Mouse (Mus musculus) embryonic facial prominence, embryonic 12.5 days (tissue): ENCODE results near the gene Cdon. TPM values are rescaled to one million over a fixed set of nuclear protein-coding genes. Genes with fewer than 3 reads are reported as not detected.

Experiments used
- ATAC-seq: fragments of 200-750 bp; cut with Nextera tagmentation; 2 replicates; pipeline ENCODE4 v1.8.0; 2017; ENCODE audit not compliant: insufficient number of reproducible peaks, insufficient read depth, low FRiP score, low TSS enrichment
- H3K27ac ChIP-seq: fragments of 300-500 bp; sonication (generic); 2 replicates; pipeline ENCODE4 v1.5.1; 2016; ENCODE audit warnings: mild to moderate bottlenecking
- H3K27me3 ChIP-seq: fragments of 300-500 bp; sonication (generic); 2 replicates; pipeline ENCODE4 v1.6.1; 2016; ENCODE audit warnings: mild to moderate bottlenecking, moderate library complexity
- H3K36me3 ChIP-seq: fragments of 300-500 bp; sonication (generic); 2 replicates; pipeline ENCODE4 v1.6.1; 2016; ENCODE audit warnings: mild to moderate bottlenecking
- H3K4me1 ChIP-seq: fragments of 300-500 bp; sonication (generic); 2 replicates; pipeline ENCODE4 v1.6.1; 2016
- H3K4me2 ChIP-seq: fragments of 300-500 bp; sonication (generic); replicated peaks from 2 replicates; pipeline ENCODE4 v1.6.1; 2016; ENCODE audit warnings: mild to moderate bottlenecking, moderate library complexity
- H3K4me3 ChIP-seq: fragments of 300-500 bp; sonication (generic); 2 replicates; pipeline ENCODE4 v1.5.1; 2016; ENCODE audit warnings: mild to moderate bottlenecking
- H3K9ac ChIP-seq: fragments of 300-500 bp; sonication (generic); 2 replicates; pipeline ENCODE4 v1.6.1; 2016; ENCODE audit warnings: mild to moderate bottlenecking, moderate library complexity
- H3K9me3 ChIP-seq: fragments of 300-500 bp; sonication (generic); 2 replicates; pipeline ENCODE4 v1.6.1; 2016; ENCODE audit warnings: mild to moderate bottlenecking, moderate library complexity
- WGBS: fragments of 180-500 bp; shearing (Covaris S2); methylation state at CpG from one replicate; pipeline ENCODE4 v1.1.7; 2016; 5-methylcytosine and 5-hydroxymethylcytosine counted together
- polyA plus RNA-seq: library from polyadenylated mRNA; unstranded; fragments of >200 nt; fragmentation: Nextera tagmentation; extraction: Ambion mirVana; gene quantifications from 2 replicates; pipeline ENCODE4 v1.2.1, GENCODE M21; 2016

The Cdon gene
- polyA plus RNA-seq, 1 experiment from 2014 or later = 18.3 TPM

DNA sequence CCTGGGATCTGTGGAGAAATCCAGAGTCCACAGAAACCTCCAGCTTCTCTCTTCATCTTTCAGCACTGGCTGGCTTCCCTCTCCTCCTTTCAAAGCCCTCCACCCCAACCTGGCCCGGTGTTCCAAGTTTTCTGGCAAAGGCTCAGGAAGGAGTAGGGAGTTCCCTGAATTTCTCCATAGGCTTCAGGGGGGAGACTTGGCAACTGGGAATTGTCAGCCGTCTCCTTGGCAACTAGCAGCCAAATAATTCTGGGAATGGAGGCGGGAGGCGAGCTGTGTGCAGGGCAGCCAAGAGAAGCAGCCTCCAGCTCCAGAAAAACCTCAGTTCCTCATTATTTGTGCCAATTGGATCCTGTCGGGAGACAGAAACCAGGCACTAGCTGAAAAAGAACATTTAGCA lies 102.6 kb downstream of the Cdon start:
- Histone ChIP-seq H3K9ac (no peak overlapping the region), H3K4me2 (no peak overlapping the region)

GRCm38 (mm10) chr9:35523941-35524411 lies 103.0 kb downstream of the Cdon start:
- Histone ChIP-seq H3K9ac (no peak overlapping the region), H3K4me1 (peaks cover 26% of the 10 kb centered on the region), H3K4me2 (no peak overlapping the region), H3K9me3 (no peaks in the 10 kb centered on the region), H3K36me3 (no peaks in the 10 kb centered on the region), H3K27me3 (no peaks in the 10 kb centered on the region), H3K4me3 (no peak overlapping the region), H3K27ac (peak overlapping the region; percentile 30)
- 20% methylated on average over 7 of the region's 7 CpGs for WGBS
- ATAC-seq = peak; percentile 73

More for the DNA sequence above, 102.6 kb downstream of the Cdon start:
- no peaks in the 10 kb centered on the region for H3K36me3 ChIP-seq
- peak; percentile 67 for ATAC-seq
- no peaks in the 10 kb centered on the region for H3K9me3 ChIP-seq
- 34% methylated on average over 5 of the region's 5 CpGs for WGBS
- no peaks in the 10 kb centered on the region for H3K27me3 ChIP-seq
- peak overlapping the region; percentile 30 for H3K27ac ChIP-seq
- no peak overlapping the region for H3K4me3 ChIP-seq
- peaks cover 23% of the 10 kb centered on the region for H3K4me1 ChIP-seq

GRCm38 (mm10) chr9:35529141-35529540 lies 108.2 kb downstream of the Cdon start:
- no peak for ATAC-seq
- 27% methylated on average over 3 of the region's 3 CpGs for WGBS

DNA sequence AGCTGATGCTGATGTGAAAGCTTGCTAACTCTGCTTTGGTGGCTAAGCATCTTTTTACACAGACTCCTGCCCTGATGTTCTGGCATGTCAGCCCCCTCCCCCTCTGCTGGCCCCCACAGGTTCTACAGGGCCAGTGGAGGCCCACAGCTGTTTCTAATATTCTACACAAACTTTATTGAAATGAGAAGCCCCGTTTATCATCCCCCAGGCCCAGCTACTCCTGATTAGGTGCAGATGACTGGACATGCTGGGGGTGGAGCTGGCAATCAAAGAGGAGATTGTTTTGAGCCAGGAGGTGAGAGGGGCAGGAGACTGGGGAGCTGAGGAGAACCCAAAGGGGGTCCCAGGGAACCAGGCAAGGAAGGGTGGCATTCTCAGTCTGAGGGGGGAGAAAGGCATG lies 108.9 kb downstream of the Cdon start:
- Histone ChIP-seq H3K4me3 (no peak overlapping the region), H3K27me3 (no peaks in the 10 kb centered on the region), H3K4me1 (peaks cover 24% of the 10 kb centered on the region), H3K4me2 (0 out of 2 replicates have a peak overlapping the region, but pooled peaks have one; percentile 24), H3K9me3 (no peaks in the 10 kb centered on the region), H3K9ac (no peak overlapping the region), H3K27ac (peak overlapping the region; percentile 78), H3K36me3 (no peaks in the 10 kb centered on the region)
- ATAC-seq = peak; percentile 73; the same call in 1 of the 2 replicates
- 8% methylated on average over 1 of the region's 1 CpGs for WGBS

More at GRCm38 (mm10) chr9:35529141-35529540, 108.2 kb downstream of the Cdon start:
- Histone ChIP-seq H3K27me3 (no peaks in the 10 kb centered on the region), H3K4me3 (no peak overlapping the region), H3K4me2 (no peak overlapping the region), H3K4me1 (peaks cover 27% of the 10 kb centered on the region), H3K27ac (peak overlapping the region; percentile 71), H3K9ac (no peak overlapping the region), H3K36me3 (no peaks in the 10 kb centered on the region), H3K9me3 (no peaks in the 10 kb centered on the region)

- H3K27ac ChIP-seq = no peak overlapping the region
- no peaks in the 10 kb centered on the region for H3K27me3 ChIP-seq
- no peak overlapping the region for H3K4me2 ChIP-seq
- H3K36me3 ChIP-seq = no peaks in the 10 kb centered on the region
- H3K9ac ChIP-seq = no peak overlapping the region
- H3K9me3 ChIP-seq = no peaks in the 10 kb centered on the region
- H3K4me1 ChIP-seq = peaks cover 20% of the 10 kb centered on the region
- no peak overlapping the region for H3K4me3 ChIP-seq
- no peak for ATAC-seq
- 75% methylated on average over 9 of the region's 9 CpGs for WGBS
These were observed 112.3 kb downstream of the Cdon start for GRCm38 (mm10) chr9:35533266-35533665.

DNA sequence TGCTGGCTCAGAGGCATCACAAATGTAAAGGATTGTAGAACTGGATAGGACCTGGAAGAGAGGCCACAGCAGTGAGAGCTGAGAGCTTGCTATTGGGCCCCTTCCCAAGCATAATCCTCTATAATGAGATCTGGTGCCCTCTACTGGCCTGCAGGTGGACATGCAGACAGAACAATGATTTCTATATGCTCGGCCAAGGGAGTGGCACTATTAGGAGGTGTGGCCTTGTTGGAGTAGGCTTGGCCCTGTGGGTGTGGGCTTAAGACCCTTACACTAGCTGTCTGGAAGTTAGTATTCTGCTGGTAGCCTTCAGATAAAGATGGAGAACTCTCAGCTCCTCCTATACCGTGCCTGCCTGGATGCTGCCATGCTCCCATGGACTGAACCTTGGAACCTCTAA lies 114.2 kb downstream of the Cdon start:
- WGBS = 12% methylated on average over 2 of the region's 2 CpGs
- Histone ChIP-seq H3K36me3 (no peaks in the 10 kb centered on the region), H3K9ac (no peak overlapping the region), H3K4me1 (peaks cover 8% of the 10 kb centered on the region), H3K4me3 (no peak overlapping the region), H3K4me2 (no peak overlapping the region), H3K9me3 (no peaks in the 10 kb centered on the region), H3K27ac (no peak overlapping the region), H3K27me3 (no peaks in the 10 kb centered on the region)
- ATAC-seq = peak; percentile 80

- H3K9me3 ChIP-seq = no peaks in the 10 kb centered on the region
- ATAC-seq = no peak
- 70% methylated on average over 4 of the region's 4 CpGs for WGBS
These were observed 114.9 kb downstream of the Cdon start for GRCm38 (mm10) chr9:35535876-35536275.

DNA sequence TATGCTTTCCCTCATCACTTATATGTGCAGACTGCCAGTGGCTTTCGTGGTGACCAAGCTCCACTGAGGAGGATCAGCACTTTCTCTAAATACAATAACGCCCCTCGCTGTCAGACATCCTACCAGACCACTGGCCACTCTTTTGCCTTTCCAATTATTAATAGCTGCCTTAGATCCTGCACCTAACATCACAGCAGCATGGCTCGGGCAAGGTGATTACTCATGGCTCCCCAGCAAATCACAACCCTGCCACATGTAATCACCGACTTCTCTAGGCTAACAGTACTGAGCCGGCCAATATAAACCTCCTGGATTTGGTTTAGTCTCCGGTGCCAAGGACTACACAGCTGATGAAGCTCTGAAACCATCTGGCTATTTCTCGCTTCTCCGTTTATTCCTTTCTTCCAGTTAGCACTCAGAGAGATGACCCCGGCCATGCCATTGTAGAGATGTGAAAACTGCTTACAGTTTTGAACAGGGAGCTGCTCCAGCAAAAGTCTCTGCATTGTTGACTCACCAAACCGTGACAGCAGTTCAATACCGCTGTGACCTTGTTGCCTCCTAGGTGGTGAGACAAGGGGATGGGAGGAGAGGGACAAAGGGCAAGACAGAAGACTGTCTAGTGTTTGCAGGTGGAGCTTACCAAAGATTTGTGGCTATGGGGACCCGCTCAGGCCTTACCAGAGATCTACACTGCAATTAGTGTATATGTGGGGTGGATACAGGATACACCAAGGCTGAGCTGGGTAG lies 118.2 kb downstream of the Cdon start:
- no peaks in the 10 kb centered on the region; the same call in none of the 2 replicates for H3K4me1 ChIP-seq
- no peaks in the 10 kb centered on the region for H3K9me3 ChIP-seq
- ATAC-seq = no peak
- H3K4me3 ChIP-seq = no peak overlapping the region
- H3K4me2 ChIP-seq = no peak overlapping the region
- H3K27me3 ChIP-seq = no peaks in the 10 kb centered on the region
- H3K27ac ChIP-seq = no peak overlapping the region
- H3K36me3 ChIP-seq = no peaks in the 10 kb centered on the region
- 82% methylated on average over 13 of the region's 13 CpGs for WGBS
- no peak overlapping the region for H3K9ac ChIP-seq

More at GRCm38 (mm10) chr9:35535876-35536275, 114.9 kb downstream of the Cdon start:
- H3K27me3 ChIP-seq = no peaks in the 10 kb centered on the region
- H3K9ac ChIP-seq = no peak overlapping the region
- H3K4me3 ChIP-seq = no peak overlapping the region
- H3K36me3 ChIP-seq = no peaks in the 10 kb centered on the region
- no peak overlapping the region for H3K4me2 ChIP-seq
- H3K27ac ChIP-seq = no peak overlapping the region
- H3K4me1 ChIP-seq = peaks cover under 1% of the 10 kb centered on the region

- no peaks in the 10 kb centered on the region for H3K36me3 ChIP-seq
- H3K4me3 ChIP-seq = no peak overlapping the region
- H3K9me3 ChIP-seq = no peaks in the 10 kb centered on the region
- no peak overlapping the region for H3K9ac ChIP-seq
- ATAC-seq = peak; percentile 44; the same call in 1 of the 2 replicates
- H3K27ac ChIP-seq = no peak overlapping the region
- no peaks in the 10 kb centered on the region; the same call in 1 of the 2 replicates for H3K4me1 ChIP-seq
- H3K4me2 ChIP-seq = no peak overlapping the region
- H3K27me3 ChIP-seq = no peaks in the 10 kb centered on the region
- WGBS = 74% methylated on average over 5 of the region's 5 CpGs
These were observed 120.1 kb downstream of the Cdon start for GRCm38 (mm10) chr9:35541024-35541423.

DNA sequence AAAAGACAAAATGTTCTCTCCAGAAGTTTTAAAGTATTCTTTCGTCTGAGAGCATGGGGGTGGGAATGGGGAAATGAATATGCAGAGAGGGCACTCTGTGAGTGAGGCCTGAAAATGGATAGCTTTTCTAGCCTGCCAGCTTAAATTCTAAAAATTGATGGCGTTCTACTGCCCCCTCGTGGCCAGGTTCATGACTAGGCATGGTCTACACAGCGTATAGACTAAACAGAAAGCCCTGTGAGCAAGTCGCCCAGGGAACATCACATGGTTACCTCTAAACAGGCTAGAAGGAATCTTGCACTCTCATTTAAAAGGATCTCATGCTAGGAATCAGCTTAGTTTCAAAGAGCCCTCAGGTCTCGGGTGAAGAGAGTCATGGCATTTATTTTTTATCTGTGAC lies 120.6 kb downstream of the Cdon start:
- WGBS = 7% methylated on average over 6 of the region's 6 CpGs
- H3K4me3 ChIP-seq = no peak overlapping the region
- no peaks in the 10 kb centered on the region; the same call in 1 of the 2 replicates for H3K4me1 ChIP-seq

DNA sequence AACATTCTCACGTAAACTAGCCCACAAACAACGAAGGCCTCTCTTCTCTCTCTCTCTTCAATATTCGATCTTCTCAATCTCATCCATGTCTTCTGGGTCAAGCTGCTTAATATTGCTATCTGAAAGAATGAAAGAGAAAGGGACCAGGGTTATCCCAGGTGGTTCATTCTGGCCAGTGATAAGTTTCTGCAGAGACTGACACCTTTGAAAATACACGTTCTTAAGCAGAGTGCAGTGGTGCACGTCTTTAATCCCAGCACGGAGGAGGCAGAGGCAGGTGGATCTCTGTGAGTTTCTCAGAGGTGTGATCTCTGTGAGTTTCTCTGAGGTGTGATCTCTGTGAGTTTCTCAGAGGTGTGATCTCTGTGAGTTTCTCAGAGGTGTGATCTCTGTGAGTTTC lies 121.0 kb downstream of the Cdon start:
- no peaks in the 10 kb centered on the region; the same call in 1 of the 2 replicates for H3K4me1 ChIP-seq
- ATAC-seq = no peak
- no peaks in the 10 kb centered on the region for H3K9me3 ChIP-seq
- H3K36me3 ChIP-seq = no peaks in the 10 kb centered on the region
- H3K27ac ChIP-seq = no peak overlapping the region
- no peak overlapping the region for H3K4me3 ChIP-seq
- no peak overlapping the region for H3K9ac ChIP-seq
- 67% methylated on average over 6 of the region's 6 CpGs for whole genome bisulfite sequencing
- no peak overlapping the region for H3K4me2 ChIP-seq
- no peaks in the 10 kb centered on the region for H3K27me3 ChIP-seq

More for the DNA sequence above, 120.6 kb downstream of the Cdon start:
- H3K27ac ChIP-seq = no peak overlapping the region
- H3K9ac ChIP-seq = no peak overlapping the region
- no peaks in the 10 kb centered on the region for H3K9me3 ChIP-seq
- peak; percentile 72 for ATAC-seq
- no peak overlapping the region for H3K4me2 ChIP-seq
- no peaks in the 10 kb centered on the region for H3K36me3 ChIP-seq
- H3K27me3 ChIP-seq = no peaks in the 10 kb centered on the region
